Mouse (Mus musculus): ENCODE data around the gene Ap1s3. TPM values are rescaled to one million over a fixed set of nuclear protein-coding genes. Genes with fewer than 3 reads are reported as not detected.
"Not testable (repeated sequence)": the region's sequence is repeated elsewhere in the genome, so short reads cannot be mapped to it uniquely, and the experiment has no call there.

Gene Ap1s3
- total RNA-seq, 2 experiments from 2014 or later: 0.15 to 1.0 TPM

DNA sequence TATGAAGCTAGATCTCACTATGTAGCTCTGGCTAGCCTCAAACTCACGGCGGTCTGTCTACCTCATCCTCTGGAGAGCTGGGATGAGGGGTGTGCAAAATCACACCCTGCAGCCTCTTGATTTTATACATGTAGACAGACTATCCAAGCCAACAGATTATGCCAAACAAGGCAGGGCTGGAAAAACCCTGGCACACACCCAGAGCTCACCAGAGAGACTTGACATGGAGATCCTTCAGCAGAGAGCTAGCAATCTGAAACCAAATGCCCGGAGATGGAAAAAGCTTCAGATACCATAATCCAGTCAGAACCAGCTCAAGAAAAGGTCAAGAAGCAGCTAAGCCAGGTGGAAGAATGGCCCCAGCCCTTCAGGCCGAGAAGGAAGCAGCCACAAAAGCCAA lies 6.9 kb downstream of the Ap1s3 start:
- no peak for DNase-seq

DNA sequence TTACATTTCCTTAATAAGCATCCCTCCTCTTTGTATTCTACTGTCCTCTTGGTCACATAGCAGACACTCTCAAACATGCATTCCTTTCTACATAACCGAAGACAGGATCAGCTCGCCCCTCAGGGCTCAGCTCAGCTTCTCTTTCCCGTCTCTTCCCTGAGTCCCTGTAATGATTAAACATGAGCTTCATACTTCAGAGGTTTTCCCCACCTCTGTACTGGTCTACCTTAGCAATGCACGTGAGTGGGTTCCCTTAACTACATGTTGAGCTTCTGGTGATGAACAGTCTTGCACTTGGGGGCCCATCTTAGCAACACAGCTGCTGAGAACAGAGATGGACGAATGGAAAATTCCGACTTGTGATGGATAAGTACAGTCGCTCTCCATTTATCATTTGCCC lies 12.2 kb downstream of the Ap1s3 start:
- DNase-seq: no peak

DNA sequence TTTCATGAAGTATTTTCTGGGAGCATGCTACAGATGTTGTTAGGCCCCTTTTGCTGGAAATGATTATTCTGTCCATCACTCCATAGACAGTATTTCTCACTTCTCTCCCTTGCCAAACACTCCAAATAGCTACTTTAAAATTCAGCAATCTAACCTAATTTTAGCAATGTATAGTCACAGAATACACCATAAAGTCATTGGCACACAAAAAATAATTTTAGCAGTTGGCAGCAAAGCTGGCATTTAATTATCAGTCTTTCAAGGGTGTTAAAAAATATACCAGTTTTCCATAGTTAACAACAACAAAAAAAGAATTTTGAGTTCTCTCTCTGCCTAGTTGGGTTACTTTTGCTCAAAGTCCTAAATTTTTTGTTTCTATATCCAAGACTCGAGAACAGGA lies 14.4 kb downstream of the Ap1s3 start:
- no peak for DNase-seq

DNA sequence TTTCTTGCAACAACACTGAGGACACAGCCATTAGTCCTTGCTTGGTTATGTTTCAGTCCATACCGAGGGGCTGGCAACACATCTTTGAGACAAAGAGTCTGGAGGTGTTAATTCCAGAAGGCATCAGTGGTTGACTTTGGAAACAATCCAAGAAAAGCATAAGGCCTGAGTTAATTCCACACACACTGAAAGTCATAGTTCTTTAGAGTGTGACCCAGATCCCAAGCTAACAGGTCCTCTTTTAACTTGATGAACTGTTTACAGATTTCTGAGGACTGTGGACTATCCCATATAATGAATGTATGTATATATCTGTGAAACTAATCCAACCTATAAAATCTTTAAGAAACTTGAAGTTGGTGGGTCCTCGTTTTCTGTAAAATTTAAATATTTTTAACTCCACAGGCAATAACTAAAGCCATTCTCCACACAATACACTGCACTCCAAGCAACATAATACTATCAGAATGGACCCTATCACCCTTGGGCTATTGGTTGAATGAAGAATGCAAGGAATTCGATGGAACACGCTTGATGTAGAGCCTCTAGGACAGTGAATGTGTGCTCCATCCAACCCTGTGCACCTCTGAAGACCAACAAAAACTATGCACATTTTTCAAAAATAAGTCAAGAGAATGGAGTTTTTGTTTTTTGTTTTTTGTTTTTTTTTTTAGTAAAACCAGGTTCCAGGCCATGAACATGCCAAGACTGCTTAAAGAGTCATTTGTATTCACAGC lies 15.8 kb downstream of the Ap1s3 start:
- DNase-seq: no peak

DNA sequence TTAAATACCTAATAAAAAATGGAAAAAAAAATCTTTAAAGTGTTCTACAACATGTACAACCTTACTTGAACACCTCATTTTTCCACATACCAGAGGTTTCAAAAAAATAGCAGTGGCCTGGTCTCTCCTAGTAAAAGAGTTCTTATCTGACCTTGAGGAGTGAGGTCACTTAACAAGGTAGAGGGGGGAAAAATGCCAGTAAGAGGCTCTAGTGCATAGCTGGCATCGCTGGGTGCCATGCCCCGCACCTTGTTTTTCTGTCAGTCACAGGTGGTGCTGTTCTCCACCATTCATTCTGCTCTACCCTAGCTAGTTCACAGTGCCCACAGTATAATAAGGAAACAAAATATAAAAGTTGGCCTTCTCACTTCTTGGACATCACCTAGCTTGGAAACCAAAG lies 16.8 kb downstream of the Ap1s3 start:
- no peak for DNase-seq

DNA sequence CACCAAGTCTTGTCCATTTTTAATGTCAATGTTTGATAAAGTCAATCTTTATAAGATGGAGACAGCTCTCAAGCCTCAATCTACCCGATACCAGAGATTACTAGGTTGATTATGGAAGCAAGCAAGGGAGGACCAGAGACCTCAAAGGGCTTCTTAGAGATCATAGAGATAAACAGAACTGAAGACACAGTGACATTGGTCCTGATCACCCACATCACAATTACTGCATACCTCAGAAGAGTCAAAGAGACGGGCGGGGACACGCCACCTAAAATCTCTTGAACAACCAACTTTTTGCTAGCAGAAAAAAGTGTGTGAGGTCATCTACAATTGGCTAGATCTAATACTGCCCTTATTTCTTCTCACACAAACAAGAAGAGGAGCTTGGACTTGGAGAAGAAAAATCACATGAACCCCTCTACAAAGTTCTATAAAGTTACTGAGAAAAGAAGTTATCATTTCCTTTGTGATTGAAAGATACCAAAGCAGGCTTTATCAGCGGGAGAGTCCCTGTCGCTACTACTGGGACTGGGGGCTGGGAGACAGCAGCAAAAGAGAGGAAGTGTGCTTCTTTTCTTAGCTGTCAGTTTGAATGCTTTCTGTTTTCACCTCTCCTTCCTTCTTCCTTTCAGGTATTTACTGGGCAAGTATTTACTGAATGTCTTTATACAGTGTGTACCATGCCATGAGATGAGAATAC lies 28.2 kb downstream of the Ap1s3 start:
- no peak for DNase-seq

DNA sequence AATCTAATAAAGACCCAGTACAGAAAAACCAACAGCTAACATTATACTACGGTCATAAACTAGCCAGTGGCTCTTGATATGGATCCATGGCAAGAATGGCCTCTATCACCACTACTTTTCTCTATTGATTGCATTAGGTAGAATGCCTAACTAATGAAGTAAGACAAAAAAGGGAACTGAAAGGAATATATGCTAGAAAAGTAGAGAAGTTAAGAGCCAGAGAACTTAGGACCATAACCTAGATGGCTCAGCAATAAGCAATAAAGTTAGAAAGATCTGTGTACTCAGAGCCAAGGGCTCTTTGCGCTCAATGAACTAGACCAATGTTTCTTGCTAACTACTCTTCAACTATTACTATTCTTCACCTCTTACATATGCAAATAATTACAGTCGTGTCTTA lies 29.1 kb downstream of the Ap1s3 start:
- DNase-seq: no peak

DNA sequence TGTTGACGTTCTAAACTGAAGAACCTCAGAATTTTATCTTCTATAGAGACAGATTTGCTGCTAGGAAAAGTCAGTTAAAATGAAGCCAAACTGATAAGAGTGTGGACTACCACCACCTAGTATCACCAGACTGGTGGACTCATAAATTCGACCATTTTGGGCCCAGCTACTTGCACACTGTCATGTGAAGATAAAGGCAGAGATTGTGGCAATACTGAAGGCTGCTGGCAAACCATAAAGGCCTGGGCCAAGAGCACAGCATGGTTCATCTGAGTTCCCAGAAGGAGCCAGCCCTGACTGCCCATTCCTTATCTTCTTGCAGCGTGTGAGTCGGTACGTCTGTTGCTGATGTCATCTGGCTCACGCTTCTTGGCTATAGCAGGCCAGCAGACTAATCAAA lies 30.4 kb downstream of the Ap1s3 start:
- DNase-seq: peak; percentile 5 to 10

DNA sequence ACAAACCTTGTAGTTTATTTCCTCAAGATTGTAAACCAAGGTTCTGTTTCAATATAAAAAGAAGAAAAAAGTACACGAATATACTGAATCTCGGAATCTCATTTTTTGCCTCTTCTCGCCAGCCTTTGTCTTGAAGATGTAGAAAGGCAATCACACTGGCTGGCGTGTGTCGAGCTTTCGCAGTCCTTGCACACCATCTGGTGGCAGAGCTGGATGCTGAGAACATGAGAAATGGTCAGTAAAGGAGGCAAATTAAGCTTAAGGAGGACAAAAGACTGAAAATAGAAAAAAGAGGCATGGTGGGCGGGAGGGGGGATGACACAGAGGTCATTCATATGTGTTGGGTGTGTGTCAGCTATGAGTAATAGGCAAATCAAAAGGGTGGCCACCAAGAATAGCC lies 31.6 kb downstream of the Ap1s3 start:
- DNase-seq: peak; percentile 13 to 54

DNA sequence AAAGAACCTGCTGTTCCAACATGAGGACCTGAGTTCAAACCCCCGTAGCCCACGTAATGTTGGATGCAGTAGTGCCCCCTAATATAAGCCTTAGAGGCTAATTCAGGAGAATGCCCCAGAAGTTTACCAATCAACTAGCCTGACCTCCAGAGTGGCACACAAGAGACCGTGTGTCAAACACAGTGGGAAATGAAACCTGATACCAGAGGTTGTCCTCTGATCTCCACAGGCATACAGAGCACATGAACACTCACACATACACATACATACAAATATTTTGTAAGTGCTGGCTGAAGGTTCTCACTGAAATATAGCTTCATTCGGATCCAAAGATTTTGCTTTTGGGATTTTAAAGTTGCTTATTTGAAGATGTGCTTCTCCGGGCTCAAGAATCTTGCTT lies 32.1 kb downstream of the Ap1s3 start:
- no peak for DNase-seq

DNA sequence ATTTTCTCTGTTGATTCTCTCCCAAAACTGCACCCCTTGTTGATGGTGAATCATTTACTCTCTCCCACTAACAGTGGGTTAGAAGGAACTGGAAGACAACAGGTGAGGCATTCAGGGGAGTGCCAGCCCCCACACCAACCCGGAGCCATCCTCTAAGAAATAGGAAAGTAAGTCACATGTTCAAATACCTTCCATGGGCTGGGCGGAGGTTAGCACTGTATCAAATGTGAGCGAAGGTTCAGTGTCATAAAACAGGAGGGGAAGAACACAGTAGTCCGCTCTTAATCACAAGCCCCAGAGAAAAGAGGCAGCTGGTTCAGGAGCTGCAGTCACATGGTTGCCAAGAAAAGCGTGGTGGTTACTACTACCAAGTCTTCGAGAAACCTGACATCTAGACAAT lies 32.7 kb downstream of the Ap1s3 start:
- no peak for DNase-seq

DNA sequence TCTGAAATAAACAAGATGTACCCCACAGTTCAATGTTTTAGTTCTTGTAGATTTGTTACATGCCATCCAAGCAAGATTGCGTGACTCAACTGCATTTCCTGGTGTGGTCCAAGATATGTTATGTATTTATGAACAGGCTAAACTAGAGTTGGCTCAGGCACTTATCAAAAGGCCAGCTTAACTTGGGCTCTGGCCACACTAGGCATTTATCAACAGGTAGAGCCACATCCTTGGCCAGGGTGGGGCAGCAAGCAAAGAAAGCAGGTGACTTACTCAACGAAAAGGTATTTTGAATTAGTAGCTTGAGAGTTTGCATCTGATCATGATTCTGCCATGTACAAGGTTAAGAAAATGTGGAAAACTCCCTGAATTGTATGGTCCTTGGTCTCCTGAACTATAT lies 34.0 kb downstream of the Ap1s3 start:
- DNase-seq: no peak

DNA sequence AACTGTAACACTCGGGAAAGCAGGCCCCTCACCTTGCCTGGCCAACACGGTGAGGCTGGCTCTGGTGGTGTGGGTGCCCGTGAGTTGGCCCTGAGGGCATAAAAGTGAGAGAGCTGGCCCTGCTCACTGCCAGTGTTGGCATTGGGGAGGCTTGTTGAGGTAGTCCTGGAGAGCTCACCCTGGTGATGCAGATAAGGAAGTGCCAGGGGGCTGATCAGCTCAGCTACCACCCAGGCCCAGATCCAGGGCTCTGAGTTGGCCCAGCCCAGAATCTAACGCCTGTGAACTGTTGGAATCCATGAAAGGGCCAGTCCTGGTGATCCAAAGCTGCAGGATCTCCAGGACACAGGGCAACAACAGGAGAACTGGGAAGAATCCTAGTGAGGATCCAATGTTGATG lies 40.3 kb downstream of the Ap1s3 start:
- peak; percentile 14 to 52 for DNase-seq

DNA sequence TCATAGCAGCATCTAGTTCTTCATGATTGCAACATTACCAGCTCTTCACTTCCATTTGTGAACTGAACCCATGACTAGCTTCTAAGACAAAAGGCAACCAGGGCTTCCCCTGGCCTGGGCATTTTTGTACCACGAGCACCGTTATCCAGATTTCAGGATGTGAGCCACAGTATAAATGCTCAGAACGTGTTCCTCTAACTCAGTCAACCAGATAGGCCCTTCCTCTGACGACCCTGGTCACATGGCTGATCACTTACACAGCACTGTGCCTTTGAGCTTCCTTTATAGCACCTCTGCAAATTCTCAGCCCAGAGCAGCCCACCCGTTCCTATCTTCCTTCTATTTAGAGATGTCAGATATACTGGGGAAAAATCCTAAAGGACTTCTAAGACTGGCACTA lies 42.0 kb downstream of the Ap1s3 start:
- DNase-seq: no peak

DNA sequence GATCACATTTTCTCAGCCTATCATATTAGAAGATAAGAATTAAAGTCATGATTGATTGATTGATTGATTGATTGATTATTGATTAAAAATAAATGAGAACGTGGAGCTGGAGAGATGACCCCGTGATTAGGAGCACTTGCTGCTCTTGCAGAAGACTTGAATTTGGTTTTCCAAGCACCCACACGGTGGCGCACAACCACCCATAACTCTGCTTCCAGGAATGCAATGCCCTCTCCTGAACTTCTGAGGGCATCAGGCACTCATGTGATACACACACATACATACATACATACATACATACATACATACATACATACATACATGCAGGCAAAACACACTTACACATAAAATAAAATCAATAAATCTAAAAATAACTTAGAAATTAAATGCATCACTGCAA lies 45.6 kb downstream of the Ap1s3 start:
- DNase-seq: peak in 1 of 2 experiments; percentile 9

DNA sequence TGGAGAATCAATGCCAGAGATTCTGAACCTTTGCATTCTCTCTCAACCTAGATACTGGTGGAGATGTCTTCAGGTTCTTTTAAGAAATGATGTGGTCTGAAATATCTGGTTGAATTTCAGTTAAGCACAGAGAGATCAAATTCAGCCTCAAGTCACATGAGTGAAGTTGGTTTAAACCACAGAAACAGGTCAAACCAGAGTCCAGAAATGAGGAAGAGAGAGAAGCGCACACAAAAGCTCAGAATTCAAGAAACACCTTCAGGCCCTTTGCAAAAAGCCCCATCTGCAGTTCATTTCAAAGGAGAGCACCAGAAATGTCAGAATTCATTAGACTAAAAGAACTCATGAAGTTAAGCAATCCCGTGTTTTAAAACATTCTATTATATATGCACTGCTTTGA lies 52.3 kb downstream of the Ap1s3 start:
- no peak for DNase-seq

DNA sequence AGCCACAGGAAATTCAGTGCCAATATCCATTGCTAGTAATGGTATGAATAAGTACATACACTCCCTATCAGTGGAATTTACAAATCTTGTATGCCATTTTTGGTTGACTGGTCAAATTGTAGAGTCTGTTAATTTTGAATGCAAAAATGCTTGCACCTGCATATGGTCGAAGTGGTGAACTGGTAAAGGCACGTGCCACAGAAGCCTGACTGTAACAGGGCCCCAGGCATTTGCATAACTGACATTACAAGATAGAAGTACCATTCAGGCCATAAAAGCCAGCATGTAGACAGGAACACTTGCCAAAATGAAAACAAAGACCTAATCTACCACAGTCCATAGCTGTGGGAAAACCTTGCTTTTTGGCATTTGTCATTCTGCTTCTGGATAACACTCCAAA lies 55.3 kb downstream of the Ap1s3 start:
- DNase-seq: no peak

DNA sequence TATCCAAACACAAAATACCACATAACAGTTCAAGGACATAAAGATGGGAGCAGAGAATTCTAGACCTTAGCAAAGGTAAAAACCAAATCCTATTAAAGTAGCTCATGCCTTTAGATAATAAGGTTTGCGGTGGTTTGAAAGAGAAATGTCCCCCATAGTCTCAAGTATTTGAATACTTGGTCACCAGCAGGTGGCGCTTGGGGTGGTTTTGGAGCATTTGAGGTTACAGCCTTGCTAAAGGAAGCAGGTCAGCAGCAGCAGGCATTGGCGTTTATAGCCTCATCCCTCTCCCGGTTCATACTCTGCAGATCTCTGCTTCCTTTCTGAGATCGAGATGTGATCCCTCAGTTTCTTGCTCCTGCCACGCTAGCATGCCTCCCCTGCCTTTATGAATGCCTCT lies 57.3 kb downstream of the Ap1s3 start:
- no peak for DNase-seq

DNA sequence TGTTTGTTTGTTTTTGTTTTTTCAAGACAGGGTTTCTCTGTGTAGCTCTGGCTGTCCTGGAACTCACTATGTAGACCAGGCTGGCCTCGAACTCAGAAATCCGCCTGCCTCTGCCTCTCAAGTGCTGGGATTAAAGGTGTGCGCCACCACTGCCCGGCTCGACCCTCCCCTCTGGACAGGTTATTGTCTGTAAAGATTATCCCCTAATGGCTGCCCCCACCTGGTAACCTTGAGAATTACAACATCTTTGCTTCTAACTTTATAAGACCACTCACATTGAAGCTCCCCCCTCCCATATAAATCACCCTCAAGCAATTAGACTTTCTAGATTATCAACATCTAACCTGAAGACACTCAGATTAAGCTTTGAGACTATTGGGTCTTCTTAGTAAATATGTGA lies 60.5 kb downstream of the Ap1s3 start:
- DNase-seq: not testable (repeated sequence)

DNA sequence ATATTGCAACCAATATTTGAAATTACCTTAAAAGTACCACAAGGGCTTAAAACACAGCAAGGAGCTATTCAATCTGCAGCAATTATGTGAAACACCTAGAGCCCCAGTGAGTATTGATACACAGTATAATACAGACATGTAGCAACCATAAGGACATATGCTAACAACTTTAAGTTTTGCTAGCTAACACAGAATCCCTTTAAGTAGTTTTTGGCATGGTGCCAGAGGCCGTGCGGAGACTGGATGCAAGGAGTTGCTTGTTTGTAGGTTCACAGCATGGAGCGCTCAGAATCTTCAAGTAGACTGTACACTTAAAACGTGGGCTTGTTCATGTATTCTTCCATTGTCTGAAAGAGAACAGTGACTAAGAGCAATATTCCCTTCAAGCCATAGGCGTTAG lies 62.9 kb downstream of the Ap1s3 start:
- not testable (repeated sequence) for DNase-seq

DNA sequence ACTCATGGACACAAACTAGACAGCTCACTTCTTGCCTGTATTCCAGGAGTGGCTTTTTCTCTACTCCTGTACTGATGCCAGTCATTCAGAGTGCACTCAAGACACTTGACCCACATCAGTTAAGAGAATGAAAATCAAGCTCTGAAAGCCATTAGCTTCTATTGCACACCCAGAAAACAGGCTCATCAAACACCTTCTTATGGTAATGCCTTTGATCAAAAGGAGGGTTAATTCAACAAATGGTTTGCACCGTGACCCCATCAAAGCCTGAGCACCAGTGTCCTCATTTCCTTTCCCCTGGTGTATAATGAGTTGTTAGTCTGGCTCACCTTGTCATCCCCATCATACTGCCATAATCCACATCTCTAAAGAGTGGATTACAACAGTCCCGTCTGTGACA lies 69.3 kb downstream of the Ap1s3 start:
- no peak for DNase-seq

DNA sequence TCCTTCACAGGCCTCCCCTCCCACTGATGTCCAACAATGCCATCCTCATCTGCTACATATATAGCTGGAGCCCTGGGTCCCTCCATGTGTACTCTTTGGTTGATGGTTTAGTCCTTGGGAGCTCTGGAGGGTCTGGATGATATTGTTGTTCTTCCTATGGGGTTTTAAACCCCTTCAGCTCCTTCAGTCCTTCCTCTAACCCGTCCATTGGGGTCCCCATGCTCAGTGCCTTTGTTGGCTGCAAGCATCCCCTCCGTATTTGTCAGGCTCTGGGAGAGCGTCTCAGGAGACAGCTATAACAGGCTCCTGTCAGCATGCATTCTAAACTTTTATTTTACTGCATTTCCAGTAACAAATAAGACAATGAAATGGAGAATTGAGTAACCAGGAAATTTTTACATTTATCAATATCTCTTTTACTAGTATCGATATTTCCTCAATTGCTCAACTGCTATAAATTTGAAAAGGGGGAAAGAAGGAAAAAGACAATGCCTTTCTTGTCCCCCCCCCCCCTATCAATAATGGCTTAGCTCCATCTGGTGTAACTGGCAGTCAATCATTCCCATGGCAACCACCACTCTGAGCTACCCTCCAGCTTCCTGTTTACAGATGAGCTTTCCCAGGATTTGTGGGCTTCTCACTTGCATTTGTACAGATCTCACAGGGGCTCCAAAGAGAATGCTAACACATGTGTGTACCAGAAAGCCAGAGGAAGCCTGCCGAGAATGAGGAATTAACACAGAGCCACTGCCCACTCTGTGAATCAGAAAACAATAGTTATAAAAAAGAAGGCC lies 73.2 kb downstream of the Ap1s3 start:
- DNase-seq: no peak

DNA sequence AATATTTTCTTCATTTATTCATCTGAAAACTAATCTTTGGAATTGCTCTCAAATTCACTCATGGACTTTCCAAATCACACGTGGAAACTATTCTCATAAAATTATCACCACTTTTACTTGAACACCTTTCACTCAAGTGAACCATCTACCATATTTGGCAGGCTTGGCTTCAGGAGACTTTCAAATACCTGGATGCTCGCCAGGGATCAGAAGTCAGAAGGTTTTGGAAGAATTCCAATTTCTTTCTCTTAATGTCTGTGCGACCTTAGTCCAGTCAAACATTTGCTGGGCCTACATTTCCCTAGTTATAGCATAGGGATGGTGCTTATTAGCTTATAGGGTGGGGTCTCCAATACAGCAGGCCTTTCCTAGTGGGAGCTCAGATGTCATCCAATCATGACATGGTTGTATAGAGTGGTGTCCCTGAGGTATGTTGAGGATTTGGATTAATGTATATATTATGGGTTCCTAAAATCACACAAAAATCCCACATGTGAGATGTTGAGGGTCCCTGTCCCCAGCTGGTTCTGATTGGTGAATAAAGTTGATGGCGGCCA lies 79.0 kb downstream of the Ap1s3 start:
- DNase-seq: no peak

All from heart, adult 18-20 months (tissue).